Mouse (Mus musculus) stomach, postnatal 0 days (tissue): ENCODE data around the gene Nfib.

Experiments
- CTCF ChIP-seq: IDR thresholded peaks from 2 replicates; pipeline ENCODE4 v1.5.1; 2016; ENCODE audit warnings: antibody characterized with exemption, low read depth, mild to moderate bottlenecking, moderate library complexity
- EP300 ChIP-seq: optimal IDR thresholded peaks from 2 replicates; pipeline ENCODE3; 2016; ENCODE audit warnings: antibody characterized with exemption

GRCm38 (mm10) chr4:82509771-82510170 is 195.8 kb downstream of the Nfib start:
- no peak for TF ChIP-seq EP300
- TF ChIP-seq CTCF = no peak
